Mouse (Mus musculus) heart, adult 2 months (tissue): Measurements from ENCODE around the gene Cybc1.

ENCODE experiments used
- CTCF ChIP-seq: fragments of 200-600 bp; IDR thresholded peaks from 2 replicates; pipeline ENCODE4 v1.8.1; 2022; ENCODE audit warnings: antibody characterized with exemption, mild to moderate bottlenecking, moderate library complexity
- POLR2A ChIP-seq: fragments of 200-500 bp; IDR thresholded peaks from 2 replicates; pipeline ENCODE4 v1.6.1; 2011; ENCODE audit warnings: mild to moderate bottlenecking, low read depth, low read length, control low read depth; ENCODE audit not compliant: insufficient read depth

- no peak for TF ChIP-seq CTCF
- TF ChIP-seq POLR2A, result no peak
These were observed 7.7 kb downstream of the Cybc1 start for GRCm38 (mm10) chr11:121221321-121222010.
